Mouse (Mus musculus) lung, adult 18-20 months (tissue): ENCODE results near the gene Dscaml1.
A peak's percentile ranks its signal among the peaks of the same experiment; 100 is the strongest.

Experiments
- DNase-seq, 2 experiments: peaks; one replicate each; pipeline ENCODE4 v3.0.0; 2022; ENCODE audit warnings: mixed read lengths in 2 of 2

The Dscaml1 gene

GRCm38 (mm10) chr9:45517993-45518705 is 91.7 kb downstream of the Dscaml1 start:
- no peak for DNase-seq

- DNase-seq = no peak
These were observed 93.4 kb downstream of the Dscaml1 start for GRCm38 (mm10) chr9:45519841-45520240.

- DNase-seq = no peak
These were observed 96.4 kb downstream of the Dscaml1 start for GRCm38 (mm10) chr9:45522866-45523265.

- no peak for DNase-seq
These were observed 98.1 kb downstream of the Dscaml1 start for GRCm38 (mm10) chr9:45524505-45524904.

- DNase-seq = no peak
These were observed 106.8 kb downstream of the Dscaml1 start for GRCm38 (mm10) chr9:45533253-45533652.

GRCm38 (mm10) chr9:45534472-45534988 is 108.1 kb downstream of the Dscaml1 start:
- no peak for DNase-seq

GRCm38 (mm10) chr9:45537649-45538048 is 111.2 kb downstream of the Dscaml1 start:
- DNase-seq = no peak

- no peak for DNase-seq
These were observed 113.0 kb downstream of the Dscaml1 start for GRCm38 (mm10) chr9:45539265-45540044.

- no peak for DNase-seq
These were observed 119.7 kb downstream of the Dscaml1 start for GRCm38 (mm10) chr9:45546024-45546638.

- DNase-seq = no peak
These were observed 120.6 kb downstream of the Dscaml1 start for GRCm38 (mm10) chr9:45546902-45547578.

GRCm38 (mm10) chr9:45549796-45550195 is 123.4 kb downstream of the Dscaml1 start:
- DNase-seq = no peak

- no peak for DNase-seq
These were observed 123.8 kb downstream of the Dscaml1 start for GRCm38 (mm10) chr9:45550210-45550609.

GRCm38 (mm10) chr9:45550662-45551061 is 124.2 kb downstream of the Dscaml1 start:
- DNase-seq = no peak

- DNase-seq = no peak
These were observed 128.8 kb downstream of the Dscaml1 start for GRCm38 (mm10) chr9:45555036-45555826.

- no peak for DNase-seq
These were observed 130.5 kb downstream of the Dscaml1 start for GRCm38 (mm10) chr9:45556882-45557281.

- no peak for DNase-seq
These were observed 134.6 kb downstream of the Dscaml1 start for GRCm38 (mm10) chr9:45560987-45561386.

GRCm38 (mm10) chr9:45566843-45567578 is 140.6 kb downstream of the Dscaml1 start:
- DNase-seq = no peak

GRCm38 (mm10) chr9:45569680-45570079 is 143.3 kb downstream of the Dscaml1 start:
- DNase-seq = no peak

- DNase-seq = no peak
These were observed 143.9 kb downstream of the Dscaml1 start for GRCm38 (mm10) chr9:45570346-45570745.

GRCm38 (mm10) chr9:45572787-45573492 is 146.5 kb downstream of the Dscaml1 start:
- DNase-seq = peak; percentile 78 to 80

GRCm38 (mm10) chr9:45573493-45573815 is 147.0 kb downstream of the Dscaml1 start:
- no peak for DNase-seq
